Mouse (Mus musculus) skeletal muscle tissue, adult 2 months (tissue): ENCODE measurements around the gene Epha4.

Experiments
- DNase-seq: peaks from one replicate; pipeline ENCODE4 v3.0.0-alpha.2; 2012; ENCODE audit warnings: low read depth, low spot score

Gene Epha4

GRCm38 (mm10) chr1:77407417-77407816 is 107.5 kb downstream of the Epha4 start:
- DNase-seq = no peak

- no peak for DNase-seq
Measured at GRCm38 (mm10) chr1:77406631-77407030, 108.3 kb downstream of the Epha4 start.

DNA sequence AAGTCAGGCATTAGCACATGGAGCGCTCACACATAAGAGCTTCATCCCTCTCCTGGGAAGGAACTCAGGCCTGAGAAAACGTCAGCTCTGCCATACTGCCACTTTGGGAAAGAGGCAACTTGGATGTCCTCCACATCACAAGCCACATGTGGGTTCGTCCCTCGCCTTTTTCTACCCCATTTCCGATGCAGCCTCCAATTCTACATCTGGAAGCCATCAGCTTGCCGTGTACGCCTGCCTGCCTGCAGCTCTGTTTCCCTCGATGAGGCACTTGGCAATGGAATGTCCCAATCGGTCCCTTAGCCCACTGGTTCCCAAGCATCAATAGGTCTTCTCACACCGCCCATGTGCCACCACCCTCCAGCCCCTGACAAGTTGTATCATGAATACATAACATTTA is 110.4 kb downstream of the Epha4 start:
- DNase-seq = peak; percentile 10

DNA sequence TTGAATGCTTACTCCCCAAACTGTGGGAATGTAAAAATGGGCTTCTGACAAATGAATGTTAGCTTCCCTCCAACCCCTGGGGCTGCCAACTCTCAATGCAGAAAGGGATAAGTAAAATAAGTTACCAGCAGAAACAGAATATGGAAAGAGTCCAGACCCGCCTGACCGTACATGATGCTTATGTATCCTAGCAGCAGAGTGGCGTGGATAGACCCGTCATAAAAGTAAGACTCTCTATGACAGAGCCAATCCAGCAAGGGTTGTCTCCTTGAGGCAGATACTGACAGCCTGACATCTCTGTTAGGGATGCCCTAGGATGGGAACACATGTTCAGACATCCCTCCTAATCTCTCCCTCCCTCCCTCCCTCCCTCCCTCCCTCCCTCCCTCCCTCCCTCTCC is 111.9 kb downstream of the Epha4 start:
- DNase-seq = no peak

DNA sequence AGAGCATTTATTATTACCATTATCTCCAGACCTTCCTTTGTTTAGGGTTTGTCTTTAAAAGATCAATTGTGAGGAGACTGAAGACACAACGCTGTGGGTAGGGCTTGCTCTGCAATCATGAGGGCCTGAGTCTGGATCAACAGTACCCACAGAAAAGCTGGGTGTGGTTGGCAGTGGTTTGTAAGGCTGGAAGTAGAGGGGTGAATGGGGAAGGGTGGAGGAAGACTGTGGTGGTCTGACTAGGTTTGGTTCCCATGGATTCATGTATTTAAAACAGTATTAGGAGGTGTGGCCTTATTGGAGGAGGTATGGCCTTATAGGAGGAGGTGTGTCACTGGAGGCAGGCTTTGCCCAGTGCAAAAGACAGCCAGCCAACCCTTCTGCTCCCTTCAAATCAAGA is 113.4 kb downstream of the Epha4 start:
- no peak for DNase-seq

- DNase-seq = no peak
Measured at GRCm38 (mm10) chr1:77391590-77391989, 123.3 kb downstream of the Epha4 start.

DNA sequence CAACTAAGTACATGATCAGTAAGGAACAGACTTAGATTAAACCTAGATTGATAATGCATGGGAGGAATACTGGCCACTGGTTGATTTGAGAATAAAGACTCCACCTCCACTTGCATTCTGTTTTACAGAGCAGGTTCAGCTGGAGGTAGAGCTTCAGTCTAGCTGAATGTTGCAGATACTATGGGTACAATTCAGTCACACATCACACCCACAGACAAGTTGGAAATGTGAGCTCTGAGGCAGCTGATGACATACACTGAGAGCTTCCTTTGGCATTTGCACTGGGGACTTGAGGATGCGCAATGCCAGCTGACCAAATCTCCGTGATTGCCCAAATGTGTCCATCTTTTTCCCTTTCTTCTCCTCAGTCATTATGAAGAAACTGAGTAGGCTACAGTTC is 125.8 kb downstream of the Epha4 start:
- no peak for DNase-seq

DNA sequence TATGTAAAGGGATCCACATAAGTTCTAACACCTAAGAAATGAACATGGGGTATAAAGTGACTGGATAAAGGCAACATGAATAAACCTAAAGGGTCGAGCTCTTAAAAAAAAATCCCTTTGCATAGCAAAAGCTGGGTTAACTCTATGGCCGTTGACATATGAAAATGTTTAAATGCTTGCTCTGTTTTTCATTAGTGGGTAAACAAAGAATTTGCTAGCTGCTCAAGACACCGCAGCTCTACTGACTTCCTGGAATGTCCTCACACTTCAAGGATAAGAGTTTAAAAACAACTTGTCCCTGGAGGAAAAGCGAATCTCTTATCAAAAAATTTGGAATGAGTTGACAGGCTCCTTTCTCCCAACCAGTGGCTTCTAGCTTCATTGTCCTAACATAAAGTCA is 126.3 kb downstream of the Epha4 start:
- no peak for DNase-seq

- no peak for DNase-seq
Measured at GRCm38 (mm10) chr1:77385613-77386012, 129.3 kb downstream of the Epha4 start.

DNA sequence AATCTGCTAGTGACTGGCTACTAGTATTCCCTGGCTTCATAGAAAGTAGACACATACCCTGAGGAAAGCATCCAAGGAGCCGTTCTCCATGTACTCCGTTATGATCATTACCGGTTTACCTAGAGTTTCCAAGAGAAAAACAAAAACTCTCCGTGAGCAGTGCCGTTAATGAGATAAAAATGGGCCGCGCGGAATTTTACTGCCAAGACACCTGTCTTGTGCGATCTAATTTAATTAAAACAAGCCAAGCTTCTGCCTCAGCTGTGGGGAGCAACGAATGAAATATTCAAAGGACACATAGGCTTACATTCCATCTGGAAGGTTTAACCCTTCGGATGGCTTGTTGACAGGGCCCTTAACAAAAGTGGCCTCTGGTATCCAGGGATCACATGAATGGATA is 131.4 kb downstream of the Epha4 start:
- no peak for DNase-seq

GRCm38 (mm10) chr1:77377550-77377980 is 137.3 kb downstream of the Epha4 start:
- no peak for DNase-seq

DNA sequence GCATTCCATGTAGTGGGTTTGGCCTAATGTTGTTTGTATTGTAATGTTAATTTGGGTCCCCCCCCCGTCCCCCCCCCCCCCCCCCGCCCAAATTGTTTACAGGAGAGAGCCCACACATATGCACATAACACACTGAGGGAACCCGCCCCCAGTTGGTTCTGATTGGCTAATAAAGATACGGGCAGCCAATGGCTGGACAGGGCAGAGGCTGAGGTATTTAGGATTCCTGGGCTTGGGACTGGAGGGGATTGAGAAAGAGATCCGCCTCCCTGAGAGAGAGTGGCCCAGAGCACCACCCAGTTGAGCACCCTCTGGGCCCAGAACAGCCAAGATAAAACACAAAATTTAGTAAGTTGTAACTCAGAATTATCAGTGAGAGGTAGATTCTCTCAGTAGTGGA is 140.8 kb downstream of the Epha4 start:
- no peak for DNase-seq

- no peak for DNase-seq
Measured at GRCm38 (mm10) chr1:77370921-77371320, 144.0 kb downstream of the Epha4 start.

DNA sequence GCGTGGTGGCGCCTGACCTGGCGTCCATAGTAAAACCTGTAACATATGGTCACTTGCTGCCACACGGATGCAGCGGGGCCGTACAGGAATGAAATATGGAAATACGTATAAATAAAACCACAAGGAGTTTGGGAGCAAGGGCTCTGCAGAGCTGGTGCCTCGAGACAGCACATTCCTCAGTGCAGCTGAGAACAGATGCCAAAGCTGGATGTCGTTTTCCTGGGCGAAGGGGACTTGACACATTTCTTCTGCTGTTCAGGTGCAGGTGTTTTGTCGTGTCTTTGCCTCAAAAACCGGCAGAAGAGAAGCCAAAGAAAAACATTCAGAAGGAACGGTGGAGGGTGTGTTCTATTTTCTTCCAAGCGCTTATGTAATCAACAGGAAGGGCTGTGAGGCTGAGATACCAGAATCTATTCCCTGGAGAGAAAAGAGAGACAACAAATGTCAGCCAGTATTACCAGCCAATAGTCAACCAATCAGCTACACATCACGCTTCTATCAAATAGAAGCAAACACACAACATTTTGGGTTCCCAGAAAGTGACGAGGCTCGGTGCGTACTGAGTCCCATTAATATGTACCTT is 145.5 kb downstream of the Epha4 start:
- peak; percentile 29 for DNase-seq

GRCm38 (mm10) chr1:77365850-77366249 is 149.0 kb downstream of the Epha4 start:
- DNase-seq = no peak

DNA sequence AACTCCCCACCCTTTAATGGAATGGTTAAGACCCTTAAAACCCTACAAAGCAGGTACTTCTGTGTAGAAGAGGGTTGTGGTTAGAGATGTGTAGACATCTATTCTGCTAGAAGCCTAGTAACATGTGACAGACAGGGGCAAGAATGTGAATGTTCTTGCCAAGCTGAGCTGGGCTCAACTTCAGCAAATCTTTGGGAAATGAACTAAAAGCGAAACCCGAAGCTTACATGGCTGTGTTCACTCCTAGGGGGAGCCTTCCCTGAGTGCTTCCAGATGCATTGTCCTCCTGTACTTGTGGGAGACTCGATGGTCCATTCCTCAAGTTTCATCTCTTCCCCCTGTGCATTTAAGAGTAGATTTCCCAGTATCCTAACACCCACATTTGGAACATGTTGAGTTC is 150.3 kb downstream of the Epha4 start:
- DNase-seq = peak; percentile 56

DNA sequence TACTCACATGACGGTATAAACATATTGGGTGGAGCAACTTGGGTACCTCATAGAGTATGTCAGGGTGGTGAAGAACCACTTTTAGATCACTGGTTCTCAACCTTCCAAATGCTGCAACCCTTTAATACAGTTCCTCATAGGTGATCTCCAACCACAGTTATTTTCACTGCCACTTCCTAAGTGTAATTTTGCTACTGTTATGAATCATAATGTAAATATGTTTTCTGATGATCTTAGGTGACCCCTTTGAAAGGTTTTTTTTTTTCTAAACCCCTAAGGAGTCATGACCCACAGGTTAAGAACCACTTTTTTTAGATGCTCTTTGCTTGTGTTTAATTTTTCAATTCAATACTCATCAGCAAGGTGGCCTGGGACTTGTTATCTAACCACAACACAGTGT is 151.0 kb downstream of the Epha4 start:
- DNase-seq = no peak

GRCm38 (mm10) chr1:77346459-77346858 is 168.4 kb downstream of the Epha4 start:
- DNase-seq = no peak

DNA sequence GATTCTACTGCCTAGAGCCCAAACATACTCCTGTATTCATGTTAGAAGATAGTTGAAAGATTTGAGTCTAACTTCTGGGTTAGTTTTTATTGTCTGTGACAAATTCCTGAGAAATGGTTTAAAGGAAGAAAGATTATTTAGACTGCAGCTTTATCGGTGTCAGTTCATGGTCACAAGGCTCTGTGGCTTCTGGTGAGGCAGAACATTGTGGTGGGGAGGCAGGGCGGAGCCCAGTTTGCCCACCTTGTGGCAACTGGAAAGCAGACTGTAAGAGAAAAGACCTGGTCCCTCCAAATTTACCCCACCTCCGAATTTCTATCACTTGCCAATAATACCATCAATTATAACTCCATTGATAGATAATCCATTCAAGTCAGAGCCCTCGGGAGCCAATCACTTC is 171.1 kb downstream of the Epha4 start:
- DNase-seq = no peak

- no peak for DNase-seq
Measured at GRCm38 (mm10) chr1:77339701-77340100, 175.2 kb downstream of the Epha4 start.

DNA sequence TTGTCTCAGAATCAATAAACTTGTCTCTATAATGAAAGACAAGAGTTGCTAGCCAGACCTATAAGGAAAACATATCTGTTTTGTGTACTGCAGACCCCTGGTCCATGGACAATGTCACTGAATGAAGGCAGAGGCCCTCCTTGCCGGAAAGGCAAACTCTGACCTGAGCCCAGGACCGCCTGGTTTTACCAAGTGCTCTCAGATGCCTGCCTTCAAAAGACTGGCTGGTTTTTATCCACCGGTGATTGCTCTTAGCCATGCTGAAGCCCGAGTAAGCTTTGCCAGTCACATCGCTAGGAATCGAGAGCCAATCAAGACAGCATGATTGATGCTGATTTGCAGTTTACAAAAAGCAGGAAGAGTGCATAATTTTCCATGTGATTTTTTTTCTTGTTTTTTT is 176.5 kb downstream of the Epha4 start:
- no peak for DNase-seq

GRCm38 (mm10) chr1:77336937-77337336 is 178.0 kb downstream of the Epha4 start:
- DNase-seq = no peak

GRCm38 (mm10) chr1:77318597-77319127 is 196.2 kb downstream of the Epha4 start:
- no peak for DNase-seq
